Mouse (Mus musculus) lung, postnatal 0 days (tissue): ENCODE results near the gene Sos2. TPM values are rescaled to one million over a fixed set of nuclear protein-coding genes. Genes with fewer than 3 reads are reported as not detected.
A peak's percentile ranks its signal among the peaks of the same experiment; 100 is the strongest.
"Not testable (repeated sequence)": the region's sequence is repeated elsewhere in the genome, so short reads cannot be mapped to it uniquely, and the experiment has no call there.

Source experiments
- ATAC-seq: fragments of 200-750 bp; cut with Nextera tagmentation; 2 replicates; pipeline ENCODE4 v1.8.0; 2017; ENCODE audit warnings: moderate library complexity
- DNase-seq: peaks from one replicate; pipeline ENCODE4 v3.0.0-alpha.2; 2016; ENCODE audit warnings: low spot score
- H3K27ac ChIP-seq: fragments of 300-500 bp; sonication (generic); 2 replicates; pipeline ENCODE4 v1.5.1; 2014; ENCODE audit warnings: antibody characterized with exemption, mild to moderate bottlenecking, low read length, mixed read lengths
- H3K27me3 ChIP-seq: fragments of 300-500 bp; sonication (generic); replicated peaks from 2 replicates; pipeline ENCODE4 v1.6.1; 2014; ENCODE audit warnings: low read length, mixed read lengths; ENCODE audit not compliant: insufficient read depth
- H3K36me3 ChIP-seq: fragments of 300-500 bp; sonication (generic); 2 replicates; pipeline ENCODE4 v1.6.1; 2014; ENCODE audit warnings: low read length, mixed read lengths; ENCODE audit not compliant: insufficient read depth
- H3K4me1 ChIP-seq: fragments of 300-500 bp; sonication (generic); 2 replicates; pipeline ENCODE4 v1.6.1; 2014; ENCODE audit warnings: antibody characterized with exemption, low read depth, low read length, mixed read lengths; ENCODE audit not compliant: insufficient read depth
- H3K4me2 ChIP-seq: fragments of 300-500 bp; sonication (generic); replicated peaks from 2 replicates; pipeline ENCODE4 v1.6.1; 2014; ENCODE audit warnings: low read depth, mild to moderate bottlenecking, low read length, moderate library complexity, mixed read lengths
- H3K4me3 ChIP-seq: fragments of 300-500 bp; sonication (generic); 2 replicates; pipeline ENCODE4 v1.5.1; 2014; ENCODE audit warnings: low read depth, low read length
- H3K9ac ChIP-seq: fragments of 300-500 bp; sonication (generic); replicated peaks from 2 replicates; pipeline ENCODE4 v1.6.1; 2014; ENCODE audit warnings: low read depth, mild to moderate bottlenecking
- H3K9me3 ChIP-seq: fragments of 300-500 bp; sonication (generic); 2 replicates; pipeline ENCODE4 v1.6.1; 2016; ENCODE audit warnings: low read length, mixed read lengths
- CTCF ChIP-seq: IDR thresholded peaks from 2 replicates; pipeline ENCODE4 v1.5.1; 2016; ENCODE audit warnings: antibody characterized with exemption, mild to moderate bottlenecking
- EP300 ChIP-seq: IDR thresholded peaks from 2 replicates; pipeline ENCODE4 v1.6.1; 2016; ENCODE audit warnings: antibody characterized with exemption, mild to moderate bottlenecking, control low read depth
- WGBS: fragments of 180-500 bp; shearing (Covaris S2); extraction: QIAGEN DNeasy Blood & Tissue Kit; methylation state at CpG from one replicate; pipeline ENCODE4 v1.1.7; 2014; 5-methylcytosine and 5-hydroxymethylcytosine counted together
- polyA plus RNA-seq: library from polyadenylated mRNA; unstranded; fragments of >200 nt; fragmentation: Nextera tagmentation; extraction: Ambion mirVana; gene quantifications from 2 replicates; pipeline ENCODE4 v1.2.1, GENCODE M21; 2015

The Sos2 gene
- polyA plus RNA-seq, 1 experiment from 2014 or later = 10.6 TPM

DNA sequence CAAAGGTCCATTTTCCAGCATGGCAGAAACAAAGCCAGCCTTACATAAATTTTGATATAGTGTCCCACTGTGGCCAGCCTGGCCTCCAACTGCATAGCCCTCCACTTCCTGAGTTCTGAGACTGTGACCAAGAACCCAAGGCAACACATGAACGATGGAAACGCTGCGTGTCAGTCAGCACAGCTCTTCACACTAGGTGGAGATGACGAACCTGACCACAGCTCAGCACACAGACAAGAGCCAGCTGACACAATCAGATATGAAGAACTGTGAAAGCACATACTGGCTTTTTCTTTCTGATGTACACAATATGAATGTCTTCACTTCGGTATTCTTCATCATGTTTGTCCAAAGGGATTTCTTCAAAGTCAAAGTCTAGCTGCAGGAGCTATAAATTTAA, 102.0 kb downstream of the Sos2 start:
- no peak for ATAC-seq
- 88% methylated on average over 5 of the region's 5 CpGs for WGBS
- Histone ChIP-seq H3K4me1 (no peaks in the 10 kb centered on the region), H3K4me2 (no peak overlapping the region), H3K9me3 (no peaks in the 10 kb centered on the region), H3K27ac (no peak overlapping the region), H3K36me3 (no peaks in the 10 kb centered on the region; the same call in 1 of the 2 replicates), H3K4me3 (no peak overlapping the region), H3K27me3 (no peaks in the 10 kb centered on the region), H3K9ac (no peak overlapping the region)
- TF ChIP-seq CTCF (no peak), EP300 (no peak)
- no peak for DNase-seq

DNA sequence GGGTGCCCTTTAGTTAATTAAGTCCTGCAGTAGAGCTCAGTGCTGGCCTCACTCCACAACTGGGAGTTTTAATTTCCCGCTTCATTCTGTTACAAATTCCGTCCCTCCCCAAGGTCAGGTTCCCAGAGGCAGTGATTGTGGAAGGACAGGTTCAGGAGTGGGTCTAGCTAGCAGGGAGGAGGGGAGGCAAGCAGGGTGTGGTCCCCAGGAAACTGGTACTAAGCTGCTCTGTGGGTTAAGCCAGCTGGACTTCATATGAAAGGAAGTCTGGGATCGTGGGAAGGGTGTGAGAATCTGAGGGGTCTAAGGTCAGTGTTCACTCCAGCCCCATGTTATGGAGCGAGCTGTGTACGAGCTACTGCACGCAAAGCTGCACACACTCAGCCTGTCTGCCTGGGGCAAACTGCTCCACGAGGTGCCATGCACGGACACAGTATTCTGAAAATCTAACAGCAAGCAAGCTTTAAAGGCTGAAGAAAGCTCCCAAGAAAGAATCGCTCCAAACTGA, 105.5 kb downstream of the Sos2 start:
- Histone ChIP-seq H3K4me1 (peaks cover 5% of the 10 kb centered on the region), H3K9ac (no peak overlapping the region), H3K4me3 (no peak overlapping the region), H3K27me3 (no peaks in the 10 kb centered on the region), H3K36me3 (no peaks in the 10 kb centered on the region; the same call in 1 of the 2 replicates), H3K27ac (peak overlapping the region; percentile 22; the same call in 1 of the 2 replicates), H3K4me2 (no peak overlapping the region), H3K9me3 (no peaks in the 10 kb centered on the region)
- ATAC-seq = peak; percentile 44
- TF ChIP-seq CTCF (no peak), EP300 (no peak)
- DNase-seq = peak; percentile 20
- WGBS = 75% methylated on average over 9 of the region's 9 CpGs

- Histone ChIP-seq H3K9ac (no peak overlapping the region), H3K9me3 (no peaks in the 10 kb centered on the region), H3K4me3 (peak overlapping the region; percentile 31), H3K27me3 (no peaks in the 10 kb centered on the region), H3K4me2 (peak overlapping the region; percentile 44), H3K4me1 (peaks cover 5% of the 10 kb centered on the region), H3K36me3 (no peaks in the 10 kb centered on the region; the same call in 1 of the 2 replicates), H3K27ac (peak overlapping the region; percentile 79)
- DNase-seq (peak; percentile 92), ATAC-seq (peak; percentile 64)
- WGBS = 16% methylated on average over 17 of the region's 17 CpGs
- TF ChIP-seq CTCF (peak; percentile 83), EP300 (0 out of 2 replicates have a peak, but pooled peaks have one; percentile 44)
These were observed 107.5 kb downstream of the Sos2 start for GRCm38 (mm10) chr12:69573916-69574881.

DNA sequence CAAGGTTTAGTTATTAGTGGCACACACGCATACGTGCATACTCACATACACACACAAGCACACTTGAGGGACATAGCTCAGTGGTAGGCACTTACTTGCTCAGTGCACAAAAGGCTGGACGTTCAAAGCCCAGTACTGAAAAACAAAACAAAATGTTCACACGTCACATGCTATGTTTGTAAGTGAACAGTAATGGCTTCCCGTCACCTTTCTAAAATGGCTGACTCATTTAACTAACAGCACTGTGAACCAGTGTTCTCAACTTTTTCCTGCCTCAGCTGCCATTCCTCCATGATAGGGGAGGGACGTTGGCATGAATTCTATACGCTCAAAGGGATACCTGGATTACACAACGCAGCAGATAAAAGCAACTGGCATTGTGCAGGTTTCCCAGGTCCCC, 108.4 kb downstream of the Sos2 start:
- TF ChIP-seq CTCF (no peak), EP300 (no peak)
- DNase-seq = peak; percentile 39
- H3K27me3 ChIP-seq = no peaks in the 10 kb centered on the region
- 74% methylated on average over 8 of the region's 8 CpGs for WGBS
- H3K36me3 ChIP-seq = no peaks in the 10 kb centered on the region; the same call in 1 of the 2 replicates
- H3K4me2 ChIP-seq = no peak overlapping the region
- ATAC-seq = peak; percentile 14; the same call in 1 of the 2 replicates
- H3K4me3 ChIP-seq = no peak overlapping the region
- H3K9ac ChIP-seq = no peak overlapping the region
- H3K27ac ChIP-seq = 0 out of 2 replicates have a peak overlapping the region, but pooled peaks have one; percentile 79
- H3K9me3 ChIP-seq = no peaks in the 10 kb centered on the region
- peaks cover 5% of the 10 kb centered on the region for H3K4me1 ChIP-seq

- WGBS = 80% methylated on average over 3 of the region's 3 CpGs
These were observed 111.7 kb downstream of the Sos2 start for GRCm38 (mm10) chr12:69569926-69570325.

DNA sequence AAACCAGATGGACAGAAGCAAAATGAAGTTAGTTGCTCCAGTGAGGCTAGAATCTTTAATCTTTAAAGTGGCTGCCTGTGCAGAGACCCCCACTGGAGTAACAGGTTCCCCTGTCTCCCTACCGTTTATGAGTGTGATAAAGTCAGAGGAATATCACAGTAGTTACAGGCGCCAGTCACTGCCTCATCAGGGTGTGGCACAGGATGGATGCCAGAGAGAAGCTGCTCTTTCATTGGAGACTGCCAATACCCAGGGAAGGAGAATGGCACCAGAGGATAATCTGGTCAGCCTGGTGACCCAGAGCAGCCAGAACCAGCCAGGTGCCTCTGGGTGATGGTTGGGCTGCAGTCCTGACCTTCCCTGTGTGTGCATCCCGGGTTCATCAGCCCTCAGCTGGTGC, 113.4 kb downstream of the Sos2 start:
- Histone ChIP-seq H3K27ac (no peak overlapping the region), H3K9me3 (no peaks in the 10 kb centered on the region), H3K4me1 (no peaks in the 10 kb centered on the region), H3K4me2 (no peak overlapping the region), H3K9ac (no peak overlapping the region), H3K4me3 (no peak overlapping the region), H3K27me3 (no peaks in the 10 kb centered on the region), H3K36me3 (no peaks in the 10 kb centered on the region)
- DNase-seq (no peak), ATAC-seq (no peak)
- 74% methylated on average over 3 of the region's 3 CpGs for WGBS
- TF ChIP-seq CTCF (no peak), EP300 (no peak)

More at GRCm38 (mm10) chr12:69569926-69570325, 111.7 kb downstream of the Sos2 start:
- ATAC-seq (no peak), DNase-seq (no peak)
- no peak for TF ChIP-seq EP300
- no peak for TF ChIP-seq CTCF
- H3K27ac ChIP-seq = no peak overlapping the region
- no peak overlapping the region for H3K4me3 ChIP-seq
- no peak overlapping the region for H3K4me2 ChIP-seq
- no peaks in the 10 kb centered on the region for H3K9me3 ChIP-seq
- H3K36me3 ChIP-seq = no peaks in the 10 kb centered on the region
- no peaks in the 10 kb centered on the region for H3K27me3 ChIP-seq
- H3K9ac ChIP-seq = no peak overlapping the region
- H3K4me1 ChIP-seq = peaks cover 5% of the 10 kb centered on the region

GRCm38 (mm10) chr12:69561006-69561405, 120.6 kb downstream of the Sos2 start:
- DNase-seq, ATAC-seq: not testable (repeated sequence)
- WGBS = 77% methylated on average over 6 of the region's 6 CpGs

More at GRCm38 (mm10) chr12:69561006-69561405, 120.6 kb downstream of the Sos2 start:
- H3K4me1 ChIP-seq, H3K27ac ChIP-seq, H3K36me3 ChIP-seq, H3K4me3 ChIP-seq, H3K9ac ChIP-seq, H3K4me2 ChIP-seq, H3K27me3 ChIP-seq, H3K9me3 ChIP-seq: not testable (repeated sequence)
